Mouse (Mus musculus): ENCODE results near the gene Dzank1. TPM values are rescaled to one million over a fixed set of nuclear protein-coding genes. Genes with fewer than 3 reads are reported as not detected.

The Dzank1 gene
- polyA plus RNA-seq, 1 experiment from 2014 or later, result 3.6 TPM

DNA sequence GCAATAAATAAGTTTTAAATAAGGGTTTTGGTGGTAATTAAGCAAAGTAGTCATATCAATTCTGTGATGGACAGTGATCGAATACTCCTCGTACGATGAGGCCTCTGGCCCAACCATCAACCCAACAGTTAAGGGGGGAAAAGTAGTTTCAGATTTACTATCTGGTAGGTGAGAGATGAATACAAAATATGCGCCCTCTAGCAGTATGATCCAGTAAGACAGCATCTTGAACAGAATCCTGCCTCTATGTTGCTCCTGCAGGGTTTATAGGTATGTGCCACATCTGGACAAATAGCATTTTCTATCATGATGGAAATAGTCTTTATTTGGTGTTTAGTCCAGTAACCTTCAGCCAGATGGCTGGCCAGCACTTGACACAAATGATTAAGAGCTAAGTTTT lies 14.0 kb upstream of the Dzank1 start:
- TF ChIP-seq CTCF (IDR thresholded peaks at IDR 0.05), result no peak
- in situ Hi-C loops (cut with MboI; ENCODE audit: low pct_unique_long_range_greater_than_20kb), result no loop called here
- ATAC-seq (no peak), DNase-seq (ENCODE audit: low read depth, low spot score) (no peak)
- no peaks in the 10 kb centered on the region for H3K27me3 ChIP-seq
- ChIA-PET CTCF (interaction anchor here (1.6 kb wide), 1 partner anchor 11 kb away, joined by 5 read pairs; no protein-coding TSS in a partner anchor), POLR2A (interaction anchor here (1.0 kb wide), 1 partner anchor 14 kb away, joined by 3 read pairs; the partner anchor contains the start of gene Dzank1)

DNA sequence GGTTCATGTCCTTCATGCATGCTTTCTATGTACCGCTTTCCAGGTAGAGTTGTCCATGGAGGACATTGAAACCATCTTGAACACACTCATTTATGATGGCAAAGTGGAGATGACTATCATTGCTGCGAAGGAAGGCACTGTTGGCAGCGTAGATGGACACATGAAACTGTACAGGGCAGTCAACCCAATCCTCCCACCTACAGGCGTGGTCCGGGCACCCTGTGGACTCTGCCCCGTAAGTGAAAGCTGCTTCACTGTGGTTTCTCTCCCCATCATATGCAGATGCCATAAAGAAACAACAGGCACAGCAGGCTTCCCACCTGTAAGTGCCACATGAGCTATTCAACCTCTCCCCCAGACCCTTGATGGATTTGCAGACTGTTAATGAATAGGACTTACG lies 9.9 kb upstream of the Dzank1 start:
- in situ Hi-C loops (cut with MboI; ENCODE audit: low pct_unique_long_range_greater_than_20kb), result no loop called here
- CTCF ChIA-PET, result no interaction called here
- ATAC-seq (no peak), DNase-seq (ENCODE audit: low read depth, low spot score) (no peak)
- POLR2A ChIA-PET, result no interaction called here
- TF ChIP-seq CTCF (IDR thresholded peaks at IDR 0.05), result no peak
- H3K27me3 ChIP-seq, result no peaks in the 10 kb centered on the region

DNA sequence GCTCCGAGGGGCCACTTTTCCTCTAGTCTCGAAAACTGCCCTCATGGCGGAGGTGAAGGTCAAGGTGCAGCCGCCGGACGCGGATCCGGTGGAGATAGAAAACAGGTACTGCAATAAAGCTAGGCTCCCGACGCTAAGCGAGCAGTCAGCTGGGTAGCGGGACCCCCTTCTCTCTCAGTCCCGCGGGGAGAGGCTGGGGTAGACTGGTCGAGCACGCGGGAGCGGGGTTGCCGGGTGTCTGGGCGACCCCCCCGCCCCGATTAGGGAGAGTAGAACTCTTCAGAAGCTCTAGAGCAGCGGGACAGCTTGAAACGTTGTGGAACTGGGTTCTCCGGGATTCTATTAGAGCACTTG lies 584 bp upstream of the Dzank1 start:
- H3K27me3 ChIP-seq, result no peaks in the 10 kb centered on the region
- in situ Hi-C loops (cut with MboI; ENCODE audit: low pct_unique_long_range_greater_than_20kb), result no loop called here
- ChIA-PET CTCF (interaction anchor here (1.3 kb wide), 1 partner anchor 11 kb away, joined by 4 read pairs; no protein-coding TSS in a partner anchor), POLR2A (no interaction called here)
- DNase-seq (ENCODE audit: low read depth, low spot score) (no peak), ATAC-seq (peak; percentile 13)
- TF ChIP-seq CTCF (IDR thresholded peaks at IDR 0.05), result no peak

DNA sequence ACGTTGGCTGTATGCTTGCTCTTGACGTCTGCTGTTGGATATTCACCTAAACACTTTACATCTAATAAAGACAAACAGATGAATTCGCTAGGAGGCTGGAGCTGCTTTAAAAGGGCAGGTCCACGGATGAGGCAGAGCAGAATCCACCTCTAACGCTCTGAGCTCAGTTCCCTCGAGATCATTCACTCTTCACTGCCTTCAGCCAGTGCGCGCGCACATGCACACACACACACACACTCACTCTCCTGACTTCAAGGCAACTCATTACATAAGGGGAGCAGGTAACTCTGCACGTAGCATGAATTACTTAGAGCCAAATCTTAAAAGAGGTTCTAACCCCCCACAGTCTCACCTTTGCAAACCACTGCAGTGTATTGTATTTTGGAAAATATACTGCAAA lies 1.4 kb downstream of the Dzank1 start:
- no peak for TF ChIP-seq CTCF (IDR thresholded peaks at IDR 0.05)
- ChIA-PET POLR2A (no interaction called here), CTCF (interaction anchor here (1.6 kb wide), 1 partner anchor 8 kb away, joined by 4 read pairs; no protein-coding TSS in a partner anchor)
- in situ Hi-C loops (cut with MboI; ENCODE audit: low pct_unique_long_range_greater_than_20kb), result no loop called here
- DNase-seq (ENCODE audit: low read depth, low spot score) (no peak), ATAC-seq (no peak)
- H3K27me3 ChIP-seq, result no peaks in the 10 kb centered on the region

DNA sequence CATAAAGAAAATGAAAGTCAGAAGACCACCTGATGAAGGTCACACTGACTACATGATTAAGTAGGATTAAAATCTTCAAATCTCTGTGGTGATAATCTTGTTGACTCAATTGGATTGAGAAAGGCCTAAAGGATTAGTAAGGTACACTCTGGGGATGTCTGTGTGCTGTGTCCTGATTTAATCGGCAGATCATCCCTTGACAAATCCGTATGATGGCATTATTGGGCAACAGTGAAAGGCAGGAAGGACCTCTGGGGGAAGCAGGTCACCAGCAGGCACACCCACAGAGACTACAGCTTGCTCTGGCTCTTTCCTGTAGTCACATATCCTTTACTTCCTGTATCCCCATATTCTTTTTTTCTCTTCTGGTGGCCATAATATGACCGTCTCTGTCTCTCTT lies 7.4 kb downstream of the Dzank1 start:
- no peaks in the 10 kb centered on the region for H3K27me3 ChIP-seq
- TF ChIP-seq CTCF (IDR thresholded peaks at IDR 0.05), result no peak
- ATAC-seq (no peak), DNase-seq (ENCODE audit: low read depth, low spot score) (no peak)
- ChIA-PET CTCF (no interaction called here), POLR2A (no interaction called here)
- in situ Hi-C loops (cut with MboI; ENCODE audit: low pct_unique_long_range_greater_than_20kb), result no loop called here

DNA sequence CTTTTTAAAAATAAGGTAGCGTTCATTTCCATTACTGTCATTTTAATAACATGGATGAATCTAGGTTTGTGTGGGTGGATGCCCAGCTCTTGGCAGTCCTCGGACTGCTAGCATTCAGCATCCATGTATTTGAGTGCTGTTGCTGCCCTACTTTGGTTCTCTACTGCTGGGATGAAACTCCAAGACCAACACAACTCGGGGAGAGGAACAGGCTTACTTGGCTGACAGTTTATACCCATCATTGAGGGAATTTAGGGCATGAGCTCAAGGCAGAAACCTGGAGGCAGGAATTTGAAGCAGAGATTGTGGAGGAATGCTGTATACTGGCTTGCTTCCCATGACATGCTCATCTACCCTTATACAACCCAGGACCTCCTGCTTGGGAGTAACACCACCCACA lies 12.6 kb downstream of the Dzank1 start:
- no peak for TF ChIP-seq CTCF (IDR thresholded peaks at IDR 0.05)
- no peak for ATAC-seq
- ChIA-PET CTCF (no interaction called here), POLR2A (no interaction called here)
- no peaks in the 10 kb centered on the region for H3K27me3 ChIP-seq
- DNase-seq (ENCODE audit: low read depth, low spot score), result no peak
- in situ Hi-C loops (cut with MboI; ENCODE audit: low pct_unique_long_range_greater_than_20kb), result no loop called here

DNA sequence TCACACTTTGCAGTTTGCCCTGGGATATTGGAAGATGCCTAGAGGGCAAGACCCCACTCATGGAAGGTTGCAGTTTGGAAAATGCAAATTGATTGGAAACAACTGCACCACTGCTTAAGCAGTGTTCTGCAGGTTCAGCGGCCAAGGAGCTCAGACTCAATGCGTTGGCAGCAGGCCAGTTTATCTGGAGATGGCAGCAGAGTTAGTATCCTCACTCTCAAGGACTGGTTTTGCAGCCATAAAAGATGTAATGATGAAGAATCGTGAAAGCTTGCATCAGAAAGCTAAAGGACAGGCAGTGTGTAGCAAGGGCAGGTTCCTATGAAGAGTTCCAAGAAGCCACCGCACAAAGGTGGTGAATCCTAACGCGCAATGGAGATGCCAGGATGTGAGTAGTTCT lies 25.1 kb downstream of the Dzank1 start:
- no peak for DNase-seq (ENCODE audit: low read depth, low spot score)
- no peak for ATAC-seq
- no peaks in the 10 kb centered on the region for H3K27me3 ChIP-seq
- ChIA-PET CTCF (no interaction called here), POLR2A (no interaction called here)
- no peak for TF ChIP-seq CTCF (IDR thresholded peaks at IDR 0.05)
- in situ Hi-C loops (cut with MboI; ENCODE audit: low pct_unique_long_range_greater_than_20kb), result no loop called here

DNA sequence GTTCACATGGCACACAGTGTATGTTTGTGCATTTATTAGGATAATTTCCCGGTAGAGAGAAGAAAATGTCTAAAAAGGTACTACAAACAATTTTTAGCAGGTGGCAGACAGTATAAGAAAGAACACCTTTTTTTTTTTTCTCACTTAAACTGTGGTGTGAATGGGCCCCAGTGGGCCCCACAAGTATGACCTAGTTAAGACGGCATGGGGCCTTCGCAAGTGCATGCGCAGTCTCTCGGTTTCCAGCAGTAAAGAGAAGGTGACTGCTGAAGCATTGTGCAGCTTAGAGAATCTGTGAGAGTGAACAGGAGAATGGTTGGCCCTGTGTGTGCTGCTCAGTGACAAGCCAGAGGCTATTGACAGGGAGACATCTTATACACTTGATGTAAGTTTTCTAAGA lies 37.9 kb downstream of the Dzank1 start:
- in situ Hi-C loops (cut with MboI; ENCODE audit: low pct_unique_long_range_greater_than_20kb), result no loop called here
- ATAC-seq, result no peak
- TF ChIP-seq CTCF (IDR thresholded peaks at IDR 0.05), result no peak
- POLR2A ChIA-PET, result no interaction called here
- CTCF ChIA-PET, result no interaction called here
- H3K27me3 ChIP-seq, result no peaks in the 10 kb centered on the region
- no peak for DNase-seq (ENCODE audit: low read depth, low spot score)

DNA sequence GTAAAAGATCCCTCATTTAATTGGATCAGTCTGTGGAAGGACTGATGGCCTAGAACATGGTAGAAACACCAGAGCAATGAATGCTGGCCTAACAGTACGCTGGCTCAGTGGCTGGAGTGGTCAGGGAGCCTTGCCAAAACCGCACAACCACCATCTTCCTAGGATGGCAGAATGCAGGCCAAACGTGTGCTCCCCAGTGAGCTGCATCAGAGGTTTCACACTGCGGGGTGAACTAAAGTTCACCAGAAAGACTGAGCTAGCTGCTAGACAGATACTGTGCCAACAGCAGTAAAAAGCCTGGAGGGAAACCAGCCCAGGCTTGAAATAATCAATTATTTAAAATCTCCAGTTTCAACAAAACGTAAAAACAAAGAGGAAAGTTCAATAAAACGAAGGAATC lies 39.7 kb downstream of the Dzank1 start:
- ChIA-PET CTCF (no interaction called here), POLR2A (no interaction called here)
- ATAC-seq (no peak), DNase-seq (ENCODE audit: low read depth, low spot score) (no peak)
- in situ Hi-C loops (cut with MboI; ENCODE audit: low pct_unique_long_range_greater_than_20kb), result no loop called here
- no peak for TF ChIP-seq CTCF (IDR thresholded peaks at IDR 0.05)
- H3K27me3 ChIP-seq, result no peaks in the 10 kb centered on the region

DNA sequence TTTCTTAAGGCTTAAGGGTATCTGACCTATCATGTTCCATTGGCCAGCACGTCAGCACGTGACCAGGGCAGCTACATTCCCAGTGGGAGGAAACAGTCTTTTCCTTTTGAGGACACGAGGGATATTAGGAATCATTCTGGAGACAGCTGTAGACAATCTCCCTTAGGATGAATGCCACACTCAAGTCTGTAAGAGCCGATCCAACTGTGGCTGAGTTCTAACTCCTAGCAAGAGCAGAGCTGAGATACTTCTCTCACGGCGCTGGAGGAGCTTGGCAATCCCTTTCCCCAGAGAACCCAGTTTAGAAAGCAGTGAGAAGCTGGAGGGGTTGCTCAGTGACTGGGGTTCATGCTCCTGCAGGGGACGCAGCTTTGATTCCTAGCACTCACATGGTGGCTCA lies 41.8 kb downstream of the Dzank1 start:
- ChIA-PET POLR2A (no interaction called here), CTCF (no interaction called here)
- no peaks in the 10 kb centered on the region for H3K27me3 ChIP-seq
- DNase-seq (ENCODE audit: low read depth, low spot score) (no peak), ATAC-seq (no peak)
- TF ChIP-seq CTCF (IDR thresholded peaks at IDR 0.05), result no peak
- in situ Hi-C loops (cut with MboI; ENCODE audit: low pct_unique_long_range_greater_than_20kb), result no loop called here

DNA sequence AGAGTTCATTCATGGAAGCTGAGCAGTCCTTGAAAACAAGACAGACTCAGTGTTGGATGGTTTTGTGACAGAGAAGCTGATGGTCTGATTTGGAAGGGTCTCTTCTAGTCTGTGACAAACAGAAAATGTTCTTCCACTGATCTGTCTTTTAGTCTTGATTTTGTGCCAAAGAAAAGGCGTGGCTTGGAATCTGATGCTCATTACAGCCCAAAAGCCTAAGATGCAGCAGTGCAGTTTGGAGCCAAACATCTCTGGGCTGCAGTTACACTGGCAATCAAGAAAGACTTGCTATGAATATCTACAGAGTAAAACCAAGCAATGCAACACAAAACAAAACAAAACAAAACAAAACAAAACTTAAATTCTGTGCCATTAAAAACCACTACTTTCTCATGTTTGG lies 43.1 kb downstream of the Dzank1 start:
- DNase-seq (ENCODE audit: low read depth, low spot score) (no peak), ATAC-seq (no peak)
- ChIA-PET CTCF (no interaction called here), POLR2A (no interaction called here)
- no peak for TF ChIP-seq CTCF (IDR thresholded peaks at IDR 0.05)
- in situ Hi-C loops (cut with MboI; ENCODE audit: low pct_unique_long_range_greater_than_20kb), result no loop called here
- no peaks in the 10 kb centered on the region for H3K27me3 ChIP-seq

DNA sequence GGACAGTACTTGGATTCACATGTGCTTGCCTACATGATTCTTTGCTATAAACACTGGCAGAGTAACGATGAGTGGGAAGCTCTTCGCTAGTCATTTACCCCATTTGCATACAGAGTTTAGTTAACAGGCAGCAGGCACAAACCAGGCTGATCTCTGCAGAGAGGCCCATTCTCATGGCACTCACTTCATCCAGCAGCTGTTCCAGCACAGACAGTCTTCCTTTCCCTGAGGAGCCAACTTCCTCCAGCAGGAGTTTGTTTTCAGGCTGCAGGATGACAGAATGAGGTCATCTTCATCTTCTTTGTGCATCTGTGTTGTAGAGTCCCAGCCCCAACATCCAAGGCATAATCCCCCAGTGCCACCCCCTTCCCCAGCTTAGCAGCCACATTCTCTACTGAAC lies 47.8 kb downstream of the Dzank1 start:
- in situ Hi-C loops (cut with MboI; ENCODE audit: low pct_unique_long_range_greater_than_20kb), result no loop called here
- ChIA-PET POLR2A (no interaction called here), CTCF (no interaction called here)
- TF ChIP-seq CTCF (IDR thresholded peaks at IDR 0.05), result no peak
- DNase-seq (ENCODE audit: low read depth, low spot score) (no peak), ATAC-seq (no peak)
- H3K27me3 ChIP-seq, result no peaks in the 10 kb centered on the region

Measured in Patski (cell line).